Mouse (Mus musculus) bone marrow, adult 2 months (tissue): Measurements from ENCODE around the gene Rab30.

Experiments used
- CTCF ChIP-seq: fragments of 200-500 bp; IDR thresholded peaks from 2 replicates; pipeline ENCODE4 v1.5.1; 2011; ENCODE audit warnings: low read length, control low read depth; ENCODE audit not compliant: control insufficient read depth, insufficient read depth
- POLR2A ChIP-seq: fragments of 200-500 bp; IDR thresholded peaks from 2 replicates; pipeline ENCODE4 v1.6.1; 2011; ENCODE audit warnings: low read depth, mild to moderate bottlenecking, control low read depth, low read length, borderline replicate concordance; ENCODE audit not compliant: control insufficient read depth

- no peak for TF ChIP-seq CTCF
- TF ChIP-seq POLR2A: no peak
Measured at GRCm38 (mm10) chr7:92807482-92807881, 66.1 kb downstream of the Rab30 start.
